Mouse (Mus musculus) left cerebral cortex, postnatal 14 days (tissue): ENCODE results near the gene Otop1. TPM values are rescaled to one million over a fixed set of nuclear protein-coding genes. Genes with fewer than 3 reads are reported as not detected.
A peak's percentile ranks its signal among the peaks of the same experiment; 100 is the strongest.

Source experiments
- DNase-seq, 2 experiments: peaks; one replicate each; pipeline ENCODE4 v3.0.0; 2021 to 2022; ENCODE audit warnings: low spot score in 2 of 2, mixed read lengths in 1 of 2
- intact Hi-C: fragments of 180-260 bp; cut with DNase I; formaldehyde crosslinking; loops from one replicate; pipeline ENCODE4 v1.15.1; 2025
- total RNA-seq, 2 experiments: library from RNA; stranded (reverse); gene quantifications; 2 replicates each; pipeline ENCODE4 v1.2.3; 2021

Otop1 gene
- total RNA-seq, 2 experiments from 2014 or later = not detected

- intact Hi-C loops = no loop called here
- no peak for DNase-seq
These were observed 10.0 kb downstream of the Otop1 start for GRCm38 (mm10) chr5:38285724-38286123.

- no peak for DNase-seq
- intact Hi-C loops = no loop called here
These were observed 12.7 kb downstream of the Otop1 start for GRCm38 (mm10) chr5:38288476-38288875.

- intact Hi-C loops = no loop called here
- DNase-seq = no peak
These were observed 26.1 kb downstream of the Otop1 start for GRCm38 (mm10) chr5:38301761-38302411.

GRCm38 (mm10) chr5:38302651-38303050, 26.9 kb downstream of the Otop1 start:
- intact Hi-C loops = no loop called here
- no peak for DNase-seq

GRCm38 (mm10) chr5:38305241-38305640, 29.5 kb downstream of the Otop1 start:
- intact Hi-C loops = loop anchor here (5.0 kb wide), 2 partner anchors 212 to 327 kb away; no protein-coding TSS in a partner anchor
- no peak for DNase-seq

GRCm38 (mm10) chr5:38307255-38308101, 31.7 kb downstream of the Otop1 start:
- intact Hi-C loops = loop anchor here (2.0 to 5.0 kb wide), 3 partner anchors 163 to 325 kb away; no protein-coding TSS in a partner anchor
- peak; percentile 89 to 93 for DNase-seq

GRCm38 (mm10) chr5:38308873-38309272, 33.1 kb downstream of the Otop1 start:
- intact Hi-C loops = loop anchor here (2.0 to 5.0 kb wide), 3 partner anchors 162 to 323 kb away; no protein-coding TSS in a partner anchor

GRCm38 (mm10) chr5:38309795-38310194, 34.0 kb downstream of the Otop1 start:
- intact Hi-C loops = loop anchor here (2.0 to 5.0 kb wide), 3 partner anchors 161 to 323 kb away; no protein-coding TSS in a partner anchor
- no peak for DNase-seq

More at GRCm38 (mm10) chr5:38308873-38309272, 33.1 kb downstream of the Otop1 start:
- peak; percentile 45 to 58 for DNase-seq

- intact Hi-C loops = no loop called here
- no peak for DNase-seq
These were observed 43.4 kb downstream of the Otop1 start, which contains the start of gene Drd5 for GRCm38 (mm10) chr5:38318966-38319786. Drd5 (plus strand) TSS chr5:38319367.

- intact Hi-C loops = no loop called here
- no peak for DNase-seq
These were observed 57.6 kb downstream of the Otop1 start for GRCm38 (mm10) chr5:38333381-38333780.

- intact Hi-C loops = no loop called here
These were observed 58.8 kb downstream of the Otop1 start for GRCm38 (mm10) chr5:38334582-38334981.

GRCm38 (mm10) chr5:38343101-38343500, 67.3 kb downstream of the Otop1 start:
- intact Hi-C loops = no loop called here
- DNase-seq = no peak

More at GRCm38 (mm10) chr5:38334582-38334981, 58.8 kb downstream of the Otop1 start:
- no peak for DNase-seq

- intact Hi-C loops = no loop called here
- no peak for DNase-seq
These were observed 71.1 kb downstream of the Otop1 start for GRCm38 (mm10) chr5:38346646-38347432.

- intact Hi-C loops = no loop called here
- no peak for DNase-seq
These were observed 74.7 kb downstream of the Otop1 start for GRCm38 (mm10) chr5:38350351-38350929.
